Mouse (Mus musculus) lung, postnatal 25 days (tissue): ENCODE measurements at regions not wholly inside any gene's neighbourhood (a gene's known extent, or its start where the extent isn't known, plus 50 kb on each side); places are given as distances from the start of the nearest gene placed in this dataset.

Experiments
- DNase-seq: peaks from one replicate; pipeline ENCODE4 v3.0.0; 2022; ENCODE audit warnings: low spot score

GRCm38 (mm10) chr3:69953674-69954329 is 53.6 kb upstream of the Otol1 start:
- DNase-seq = no peak

GRCm38 (mm10) chr3:69922792-69923418 is 63.2 kb upstream of the Sptssb start:
- DNase-seq = no peak

DNA sequence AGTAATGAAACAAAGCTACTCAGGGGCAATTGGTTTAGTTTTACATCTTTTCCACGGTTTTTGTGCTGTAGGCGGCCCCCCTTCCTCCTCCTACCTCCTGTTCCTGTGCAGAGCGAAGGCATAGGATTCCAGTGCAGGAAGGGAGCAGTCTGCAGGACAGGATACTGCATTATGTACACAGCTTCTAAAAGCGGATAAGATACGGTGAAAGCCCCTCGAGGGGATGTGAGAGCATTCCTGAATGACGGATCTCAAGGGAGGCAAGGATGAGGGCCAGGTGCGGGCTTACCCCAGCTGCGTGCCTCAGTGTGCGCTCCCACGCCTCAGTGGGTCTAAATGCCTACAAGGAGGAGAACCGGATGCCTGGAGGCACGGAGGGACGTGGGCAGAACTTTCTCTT is 53.1 kb upstream of the Sptssb start:
- DNase-seq = no peak

DNA sequence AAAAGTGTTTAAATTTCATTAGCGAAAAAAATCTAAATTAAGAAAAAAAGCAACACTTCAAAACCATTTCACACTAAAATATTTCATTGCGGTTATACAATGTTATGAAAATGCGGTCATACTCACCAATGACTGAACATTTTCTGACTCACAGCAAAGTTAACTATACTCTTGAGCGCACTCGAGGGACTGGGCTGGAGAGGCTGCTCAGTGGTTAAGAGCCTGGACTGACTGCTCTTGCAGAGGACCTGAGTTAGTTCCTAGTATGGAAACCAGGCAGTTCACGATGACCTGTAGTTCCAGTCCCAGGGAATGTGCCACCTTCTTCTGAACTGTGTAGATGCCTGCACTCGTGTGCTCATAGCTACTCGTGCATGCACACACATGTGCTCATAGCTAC is 50.3 kb upstream of the Sptssb start:
- DNase-seq = peak; percentile 43
